Mouse (Mus musculus): ENCODE data around the gene Atp5j.

Gene Atp5j

DNA sequence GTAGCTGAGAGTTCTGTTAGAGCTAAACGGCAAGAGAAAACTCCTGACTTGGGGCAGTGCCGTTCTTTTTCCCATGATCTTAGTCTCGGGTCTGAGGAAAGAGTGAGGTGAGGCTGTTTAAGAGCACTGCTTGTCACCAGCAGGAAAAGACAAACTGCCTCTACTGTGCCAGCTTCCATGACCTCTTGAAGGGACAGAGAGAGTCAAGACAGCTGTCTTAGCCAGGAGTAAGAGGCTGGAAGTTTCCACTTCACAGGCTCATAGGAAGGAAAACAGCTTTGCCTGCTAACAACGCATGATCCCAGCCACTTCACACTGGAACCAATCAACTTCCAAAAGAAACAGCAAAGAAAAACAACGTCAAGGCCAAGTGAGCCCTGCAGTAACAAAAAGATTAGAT lies 3.7 kb downstream of the Atp5j start:
- no peaks in the 10 kb centered on the region for H3K9me3 ChIP-seq (ENCODE audit: low read length)
- H3K27me3 ChIP-seq (ENCODE audit: insufficient read depth, low read length) = no peaks in the 10 kb centered on the region
- H3K4me3 ChIP-seq (replicated peaks; ENCODE audit: low read length) = no peak overlapping the region
- H3K36me3 ChIP-seq (ENCODE audit: insufficient read depth, low read length) = peaks cover 69% of the 10 kb centered on the region
- TF ChIP-seq CTCF (conservative IDR thresholded peaks at IDR 0.05; ENCODE audit: low read length) (no peak), NANOG (IDR thresholded peaks at IDR 0.05; ENCODE audit: borderline replicate concordance, low read length) (no peak), POU5F1 (IDR thresholded peaks at IDR 0.05; ENCODE audit: borderline replicate concordance, low read length) (no peak)
- H3K4me1 ChIP-seq (replicated peaks; ENCODE audit: low read depth, low read length) = peaks cover 35% of the 10 kb centered on the region

DNA sequence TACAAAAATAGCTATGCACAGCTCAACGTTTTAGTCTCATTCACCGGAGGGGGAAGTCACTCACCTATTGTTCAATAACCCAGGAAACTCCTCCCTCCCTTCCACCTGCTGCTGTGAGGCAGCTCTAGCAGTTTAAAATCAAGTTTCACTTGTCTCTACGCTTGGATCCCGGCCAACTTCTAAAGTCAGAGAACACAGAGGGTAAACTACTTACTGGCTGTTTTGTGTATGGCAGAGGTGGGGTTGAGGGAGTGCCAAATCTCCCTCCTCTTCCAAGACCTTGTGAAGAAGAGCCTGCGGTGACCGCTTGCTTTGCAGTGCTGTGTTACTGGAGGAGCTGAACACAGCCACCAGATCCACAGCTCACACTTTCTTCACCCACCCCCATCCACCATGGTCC lies 10.4 kb downstream of the Atp5j start:
- Histone ChIP-seq H3K27me3 (ENCODE audit: insufficient read depth, low read length) (no peaks in the 10 kb centered on the region), H3K4me1 (replicated peaks; ENCODE audit: low read depth, low read length) (peaks cover 36% of the 10 kb centered on the region), H3K4me3 (replicated peaks; ENCODE audit: low read length) (no peak overlapping the region), H3K9me3 (ENCODE audit: low read length) (no peaks in the 10 kb centered on the region), H3K36me3 (ENCODE audit: insufficient read depth, low read length) (peaks cover 93% of the 10 kb centered on the region)
- TF ChIP-seq CTCF (conservative IDR thresholded peaks at IDR 0.05; ENCODE audit: low read length) (no peak), POU5F1 (IDR thresholded peaks at IDR 0.05; ENCODE audit: borderline replicate concordance, low read length) (no peak), NANOG (IDR thresholded peaks at IDR 0.05; ENCODE audit: borderline replicate concordance, low read length) (no peak; the same call in 1 of the 2 replicates)

DNA sequence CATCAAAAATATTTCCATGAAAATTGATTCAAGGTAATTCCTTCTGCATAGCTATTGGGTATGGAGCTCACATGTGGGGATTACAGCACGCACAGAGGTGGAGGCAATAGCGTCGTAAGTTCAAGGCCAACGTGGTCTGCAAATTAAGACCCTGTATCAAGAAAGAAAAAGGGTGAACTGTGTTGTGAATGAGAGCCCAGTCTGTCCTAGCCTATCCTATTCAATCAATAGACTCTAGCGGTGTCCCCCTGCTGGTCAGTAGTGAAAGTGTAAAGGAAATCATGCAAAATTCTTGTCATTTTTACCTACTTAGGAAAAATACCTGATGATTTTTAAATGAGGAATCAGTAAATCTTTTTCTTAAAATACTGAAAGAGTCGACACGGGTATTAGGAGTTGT lies 18.0 kb downstream of the Atp5j start:
- TF ChIP-seq POU5F1 (IDR thresholded peaks at IDR 0.05; ENCODE audit: borderline replicate concordance, low read length) (no peak), CTCF (conservative IDR thresholded peaks at IDR 0.05; ENCODE audit: low read length) (peak; percentile 77), NANOG (IDR thresholded peaks at IDR 0.05; ENCODE audit: borderline replicate concordance, low read length) (no peak)
- no peaks in the 10 kb centered on the region for H3K9me3 ChIP-seq (ENCODE audit: low read length)
- no peak overlapping the region for H3K4me3 ChIP-seq (replicated peaks; ENCODE audit: low read length)
- H3K27me3 ChIP-seq (ENCODE audit: insufficient read depth, low read length) = no peaks in the 10 kb centered on the region
- H3K4me1 ChIP-seq (replicated peaks; ENCODE audit: low read depth, low read length) = peaks cover 35% of the 10 kb centered on the region
- H3K36me3 ChIP-seq (ENCODE audit: insufficient read depth, low read length) = peaks cover 98% of the 10 kb centered on the region

DNA sequence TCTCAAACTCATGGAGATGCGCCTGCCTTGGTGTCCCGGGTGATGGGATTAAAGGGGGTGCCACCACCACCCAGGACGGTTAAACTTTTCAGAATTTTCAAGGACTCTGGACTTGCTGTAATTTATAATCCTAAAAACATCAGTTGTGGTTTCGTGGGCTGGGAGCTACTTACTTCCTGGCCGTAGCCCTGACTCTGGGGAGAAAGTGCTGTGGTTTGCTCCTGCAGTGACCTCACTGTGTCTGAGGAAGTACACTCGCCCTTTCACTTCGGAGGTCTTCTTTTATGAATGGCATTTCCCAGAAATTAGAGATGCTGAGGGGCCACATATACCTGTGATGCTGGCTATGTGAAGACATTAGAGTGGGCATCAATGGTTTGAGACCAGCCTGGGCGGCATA lies 20.9 kb downstream of the Atp5j start:
- H3K4me3 ChIP-seq (replicated peaks; ENCODE audit: low read length) = no peak overlapping the region
- H3K9me3 ChIP-seq (ENCODE audit: low read length) = no peaks in the 10 kb centered on the region
- H3K4me1 ChIP-seq (replicated peaks; ENCODE audit: low read depth, low read length) = peaks cover 27% of the 10 kb centered on the region
- TF ChIP-seq NANOG (IDR thresholded peaks at IDR 0.05; ENCODE audit: borderline replicate concordance, low read length) (no peak), POU5F1 (IDR thresholded peaks at IDR 0.05; ENCODE audit: borderline replicate concordance, low read length) (no peak), CTCF (conservative IDR thresholded peaks at IDR 0.05; ENCODE audit: low read length) (no peak)
- peaks cover 98% of the 10 kb centered on the region for H3K36me3 ChIP-seq (ENCODE audit: insufficient read depth, low read length)
- H3K27me3 ChIP-seq (ENCODE audit: insufficient read depth, low read length) = no peaks in the 10 kb centered on the region

DNA sequence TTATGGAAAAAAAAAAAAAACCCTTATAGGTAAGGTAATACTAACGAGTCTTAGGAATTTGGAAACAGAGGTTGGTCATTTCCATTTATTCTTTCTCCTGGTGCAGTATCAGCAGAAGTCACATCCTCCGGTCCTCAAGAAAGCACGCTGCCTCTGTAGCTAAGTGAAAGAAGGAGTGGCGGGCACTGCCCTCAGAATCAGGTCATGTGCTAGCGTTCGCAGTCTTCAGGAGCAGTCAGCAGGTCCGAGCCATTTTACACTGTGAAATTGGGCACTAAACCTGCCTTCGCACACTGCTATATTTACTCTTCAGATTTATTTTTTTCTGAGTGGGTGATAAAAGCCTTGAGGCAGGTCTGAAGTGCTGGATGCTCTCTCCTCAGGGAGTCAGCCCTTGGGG lies 21.6 kb downstream of the Atp5j start:
- Histone ChIP-seq H3K27me3 (ENCODE audit: insufficient read depth, low read length) (no peaks in the 10 kb centered on the region), H3K4me1 (replicated peaks; ENCODE audit: low read depth, low read length) (peaks cover 21% of the 10 kb centered on the region), H3K4me3 (replicated peaks; ENCODE audit: low read length) (no peak overlapping the region), H3K9me3 (ENCODE audit: low read length) (no peaks in the 10 kb centered on the region), H3K36me3 (ENCODE audit: insufficient read depth, low read length) (peaks cover 98% of the 10 kb centered on the region)
- TF ChIP-seq CTCF (conservative IDR thresholded peaks at IDR 0.05; ENCODE audit: low read length) (no peak), NANOG (IDR thresholded peaks at IDR 0.05; ENCODE audit: borderline replicate concordance, low read length) (no peak), POU5F1 (IDR thresholded peaks at IDR 0.05; ENCODE audit: borderline replicate concordance, low read length) (no peak)

DNA sequence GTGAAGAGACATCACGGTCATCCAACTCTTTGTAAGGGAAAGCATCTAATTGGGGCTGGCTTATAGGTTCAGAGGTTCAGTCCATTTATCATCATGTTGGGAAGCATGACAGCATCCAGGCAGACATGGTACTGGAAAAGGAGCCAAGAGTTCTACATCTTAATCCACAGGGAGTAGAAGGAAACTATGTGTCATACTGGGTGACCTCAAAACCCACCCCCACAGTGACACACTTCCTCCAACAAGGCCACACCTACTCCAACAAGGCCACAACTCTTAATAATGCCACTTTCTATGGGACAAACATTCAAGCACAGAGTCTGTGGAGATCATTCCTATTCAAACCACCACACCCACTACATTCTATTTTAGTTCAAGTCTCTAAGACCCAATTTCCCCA lies 25.2 kb downstream of the Atp5j start:
- no peaks in the 10 kb centered on the region for H3K9me3 ChIP-seq (ENCODE audit: low read length)
- H3K4me1 ChIP-seq (replicated peaks; ENCODE audit: low read depth, low read length) = peaks cover 35% of the 10 kb centered on the region
- TF ChIP-seq POU5F1 (IDR thresholded peaks at IDR 0.05; ENCODE audit: borderline replicate concordance, low read length) (no peak), CTCF (conservative IDR thresholded peaks at IDR 0.05; ENCODE audit: low read length) (no peak), NANOG (IDR thresholded peaks at IDR 0.05; ENCODE audit: borderline replicate concordance, low read length) (no peak)
- H3K27me3 ChIP-seq (ENCODE audit: insufficient read depth, low read length) = no peaks in the 10 kb centered on the region
- peaks cover 100% of the 10 kb centered on the region for H3K36me3 ChIP-seq (ENCODE audit: insufficient read depth, low read length)
- H3K4me3 ChIP-seq (replicated peaks; ENCODE audit: low read length) = no peak overlapping the region

DNA sequence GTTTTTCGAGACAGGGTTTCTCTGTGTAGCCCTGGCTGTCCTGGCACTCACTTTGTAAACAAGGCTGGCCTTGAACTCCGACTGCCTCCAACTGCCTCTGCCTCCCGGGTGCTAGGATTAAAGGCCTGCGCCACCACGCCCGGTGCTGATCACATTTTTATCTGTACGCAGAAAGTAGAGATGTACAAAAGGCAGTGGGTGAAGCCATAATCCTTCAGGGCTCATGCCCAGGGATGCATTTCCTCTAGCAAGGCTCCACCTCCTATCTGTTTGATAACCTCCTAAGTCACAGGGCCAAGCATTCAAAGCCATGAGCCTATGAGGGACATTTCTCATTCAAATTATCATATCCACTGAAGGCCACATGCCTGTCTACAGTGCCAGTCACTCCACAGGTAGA lies 27.6 kb downstream of the Atp5j start:
- Histone ChIP-seq H3K4me3 (replicated peaks; ENCODE audit: low read length) (no peak overlapping the region), H3K36me3 (ENCODE audit: insufficient read depth, low read length) (peaks cover 96% of the 10 kb centered on the region), H3K27me3 (ENCODE audit: insufficient read depth, low read length) (no peaks in the 10 kb centered on the region), H3K9me3 (ENCODE audit: low read length) (no peaks in the 10 kb centered on the region), H3K4me1 (replicated peaks; ENCODE audit: low read depth, low read length) (peaks cover 24% of the 10 kb centered on the region)
- TF ChIP-seq NANOG (IDR thresholded peaks at IDR 0.05; ENCODE audit: borderline replicate concordance, low read length) (no peak), CTCF (conservative IDR thresholded peaks at IDR 0.05; ENCODE audit: low read length) (no peak), POU5F1 (IDR thresholded peaks at IDR 0.05; ENCODE audit: borderline replicate concordance, low read length) (no peak)

DNA sequence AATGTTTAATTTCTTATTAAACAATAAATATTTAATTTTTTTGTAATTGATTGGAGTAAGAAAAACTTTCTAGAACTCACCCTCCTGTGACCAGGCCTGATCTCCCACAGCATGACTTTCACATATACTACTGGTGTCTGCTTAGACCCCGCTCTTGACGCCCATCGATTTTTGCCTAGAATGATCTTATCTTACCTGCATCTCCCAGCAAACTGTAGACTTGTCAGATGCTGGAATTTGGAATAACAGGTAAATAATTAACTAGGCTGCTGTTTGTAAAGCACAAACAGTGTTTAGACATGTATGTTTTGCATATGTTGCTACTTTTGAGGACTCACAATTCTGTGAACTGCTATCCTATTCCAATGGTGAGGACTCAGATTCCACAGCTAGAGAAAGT lies 29.2 kb downstream of the Atp5j start:
- H3K36me3 ChIP-seq (ENCODE audit: insufficient read depth, low read length) = peaks cover 96% of the 10 kb centered on the region
- H3K9me3 ChIP-seq (ENCODE audit: low read length) = no peaks in the 10 kb centered on the region
- peaks cover 26% of the 10 kb centered on the region for H3K4me1 ChIP-seq (replicated peaks; ENCODE audit: low read depth, low read length)
- no peaks in the 10 kb centered on the region for H3K27me3 ChIP-seq (ENCODE audit: insufficient read depth, low read length)
- no peak overlapping the region for H3K4me3 ChIP-seq (replicated peaks; ENCODE audit: low read length)
- TF ChIP-seq POU5F1 (IDR thresholded peaks at IDR 0.05; ENCODE audit: borderline replicate concordance, low read length) (no peak), NANOG (IDR thresholded peaks at IDR 0.05; ENCODE audit: borderline replicate concordance, low read length) (no peak), CTCF (conservative IDR thresholded peaks at IDR 0.05; ENCODE audit: low read length) (no peak)

DNA sequence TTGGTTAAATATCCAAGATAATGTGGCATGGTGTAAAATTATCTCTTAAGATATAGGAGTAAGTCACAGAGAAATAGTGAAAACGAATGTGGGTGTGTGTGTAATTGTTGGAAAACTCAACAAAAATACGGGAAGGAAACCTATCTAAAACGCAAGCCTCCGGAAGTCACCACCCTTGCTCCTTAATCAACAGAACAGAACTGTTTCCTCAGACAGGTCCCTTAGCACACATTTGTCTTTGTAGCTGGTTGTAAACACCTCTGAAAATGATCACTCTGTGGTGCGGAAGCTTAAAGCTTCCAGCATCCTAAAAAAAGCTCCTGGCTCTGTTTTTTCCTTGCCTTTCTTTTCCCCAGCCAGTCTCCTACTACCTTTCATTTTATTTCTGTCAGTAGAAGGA lies 30.6 kb downstream of the Atp5j start:
- H3K36me3 ChIP-seq (ENCODE audit: insufficient read depth, low read length) = peaks cover 91% of the 10 kb centered on the region
- no peaks in the 10 kb centered on the region for H3K9me3 ChIP-seq (ENCODE audit: low read length)
- peaks cover 35% of the 10 kb centered on the region for H3K4me1 ChIP-seq (replicated peaks; ENCODE audit: low read depth, low read length)
- H3K4me3 ChIP-seq (replicated peaks; ENCODE audit: low read length) = no peak overlapping the region
- TF ChIP-seq CTCF (conservative IDR thresholded peaks at IDR 0.05; ENCODE audit: low read length) = no peak
- no peaks in the 10 kb centered on the region for H3K27me3 ChIP-seq (ENCODE audit: insufficient read depth, low read length)
